Mouse (Mus musculus) bone marrow, adult 2 months (tissue): ENCODE measurements around the gene Mtss1l.

Experiments
- CTCF ChIP-seq: fragments of 200-500 bp; IDR thresholded peaks from 2 replicates; pipeline ENCODE4 v1.5.1; 2011; ENCODE audit warnings: low read length, control low read depth; ENCODE audit not compliant: control insufficient read depth, insufficient read depth
- POLR2A ChIP-seq: fragments of 200-500 bp; IDR thresholded peaks from 2 replicates; pipeline ENCODE4 v1.6.1; 2011; ENCODE audit warnings: low read depth, mild to moderate bottlenecking, control low read depth, low read length, borderline replicate concordance; ENCODE audit not compliant: control insufficient read depth

DNA sequence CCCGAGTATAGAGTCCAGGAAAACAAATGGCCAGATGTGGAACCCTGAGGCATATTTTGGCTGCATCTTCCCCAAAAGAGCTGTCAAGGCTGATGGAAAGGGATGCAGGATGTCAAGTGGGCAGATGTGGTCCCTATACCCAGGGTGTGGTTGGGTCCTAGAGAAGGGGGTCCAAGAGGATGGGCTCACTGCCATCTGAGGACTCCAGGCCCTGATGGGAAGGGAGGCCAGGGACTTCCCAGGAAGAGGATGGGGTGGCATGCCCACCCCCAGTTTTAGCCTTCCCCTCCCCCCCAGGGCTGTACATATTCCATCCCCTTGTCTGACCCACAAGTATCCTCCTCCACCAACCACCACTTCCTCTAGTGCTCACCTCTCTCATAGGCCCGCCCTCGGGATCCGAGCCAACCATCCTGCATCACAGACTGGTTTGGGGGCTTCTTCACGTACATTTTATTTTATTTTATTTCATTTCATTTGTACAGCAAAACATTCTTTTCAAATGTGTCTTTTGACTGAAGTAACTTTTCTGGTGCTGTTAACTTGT is 19.4 kb downstream of the Mtss1l start:
- no peak for TF ChIP-seq POLR2A
- no peak for TF ChIP-seq CTCF
